ENCODE assay signal across 12 mouse cellular contexts in genomic region chr1:130740227-130740648, GRCm38 (mm10). TPM values are rescaled to one million over a fixed set of nuclear protein-coding genes. Genes with fewer than 3 reads are reported as not detected.
DNase-seq lines count a peak whose midpoint lies in the region; ATAC-seq and TF ChIP-seq lines count a peak whose summit lies in the region.
"Had no signal": no experiment of that assay in that cellular context is flagged by ENCODE, and none has a peak within 500 bp of the region (broad histone marks: within the 10 kb centered on the region; RNA-seq: fewer than 3 reads in every experiment).

No protein-coding gene starts in this region.

- WGBS in liver, embryonic 12.5 days (ENCODE audit: insufficient replicate concordance): 29% methylated on average over 4 of the region's 4 CpGs

- TF ChIP-seq POLR2A in CH12.LX (IDR thresholded peaks at IDR 0.05; ENCODE audit: low read depth, low read length): no peak

- H3K4me2 ChIP-seq in CH12.LX (ENCODE audit: insufficient read depth, low read depth, poor library complexity, severe bottlenecking): no peak overlapping the region
- H3K4me2 ChIP-seq in liver, embryonic 12.5 days: peak overlapping the region; percentile 84
- H3K4me2 ChIP-seq: neural tube, embryonic 13.5 days had no signal

- H3K4me3 ChIP-seq in CH12.LX (replicated peaks in 1 of 3; ENCODE audit: low read depth in 2 of 3, low read length in 2 of 3, poor library complexity in 1 of 3): peak overlapping the region in 1 of 3 experiments; percentile 47
- H3K4me3 ChIP-seq in liver, embryonic 12.5 days: peak overlapping the region; percentile 65
- H3K4me3 ChIP-seq: neural tube, embryonic 13.5 days had no signal

- H3K27ac ChIP-seq in CH12.LX (ENCODE audit: insufficient read depth, low read depth): no peak overlapping the region
- H3K27ac ChIP-seq in liver, embryonic 12.5 days: peak overlapping the region; percentile 100
- H3K27ac ChIP-seq: neural tube, embryonic 13.5 days had no signal

- no peaks in the 10 kb centered on the region for H3K9me3 ChIP-seq in CH12.LX (replicated peaks; ENCODE audit: low read length)
- no peaks in the 10 kb centered on the region for H3K9me3 ChIP-seq in liver, embryonic 12.5 days (replicated peaks)
- H3K9me3 ChIP-seq: neural tube, embryonic 13.5 days had no signal

- peaks cover 5 to 40% of the 10 kb centered on the region in 2 experiments; a peak in 3 of 4 replicates for H3K4me1 ChIP-seq in CH12.LX (ENCODE audit: control insufficient read depth in 1 of 2, insufficient read depth in 2 of 2)
- H3K4me1 ChIP-seq in liver, embryonic 12.5 days: peaks cover 98% of the 10 kb centered on the region
- H3K4me1 ChIP-seq: neural tube, embryonic 13.5 days had no signal

- no peak for TF ChIP-seq RAD21 in CH12.LX (IDR thresholded peaks at IDR 0.05; ENCODE audit: low read depth, low read length)

- no peak for ATAC-seq in liver, embryonic 12.5 days

- DNase-seq in heart, adult 18-20 months: peak; percentile 13 to 32
- no peak for DNase-seq in heart, adult 9 months (ENCODE audit: low spot score in 2 of 2)
- DNase-seq in CH12.LX (ENCODE audit: extremely low read depth): peak; percentile 81
- peak; percentile 54 for DNase-seq in cerebellum, adult 9-11 months
- DNase-seq in urinary bladder, adult 18-20 months (ENCODE audit: low spot score in 2 of 2): no peak
- no peak for DNase-seq in Muller cell, postnatal 12 days (ENCODE audit: inconsistent ontology term)
- DNase-seq in kidney, postnatal 10 days: no peak

- TF ChIP-seq CTCF in CH12.LX (conservative IDR thresholded peaks at IDR 0.05 in 1 of 2, IDR thresholded peaks at IDR 0.05 in 1 of 2; ENCODE audit: low read depth in 2 of 2, low read length in 2 of 2): no peak

- TF ChIP-seq EP300 in CH12.LX (IDR thresholded peaks at IDR 0.05; ENCODE audit: low read length): 0 out of 2 replicates have a peak, but pooled peaks have one; percentile 19

- no peaks in the 10 kb centered on the region for H3K27me3 ChIP-seq in CH12.LX (replicated peaks)
- H3K27me3 ChIP-seq in liver, embryonic 12.5 days (replicated peaks): no peaks in the 10 kb centered on the region
- H3K27me3 ChIP-seq: neural tube, embryonic 13.5 days had no signal

- H3K36me3 ChIP-seq in CH12.LX (replicated peaks in 1 of 2; ENCODE audit: control insufficient read depth in 1 of 2, insufficient read depth in 1 of 2, low read length in 1 of 2): no peaks in the 10 kb centered on the region
- H3K36me3 ChIP-seq in liver, embryonic 12.5 days: peaks cover 43% of the 10 kb centered on the region
- H3K36me3 ChIP-seq: neural tube, embryonic 13.5 days had no signal

- H3K79me2 ChIP-seq in CH12.LX (replicated peaks; ENCODE audit: control insufficient read depth, extremely low read depth, insufficient read depth, poor library complexity, severe bottlenecking): no peaks in the 10 kb centered on the region

- H3K9ac ChIP-seq in CH12.LX (ENCODE audit: insufficient read depth, low read depth): no peak overlapping the region
- peak overlapping the region; percentile 90 for H3K9ac ChIP-seq in liver, embryonic 12.5 days
- H3K9ac ChIP-seq: neural tube, embryonic 13.5 days had no signal

- in situ Hi-C loops in CH12.LX (cut with MboI; ENCODE audit: low pct_ligation_motif_present, low pct_unique_long_range_greater_than_20kb, low sequenced_read_pairs): no loop called here

- dilution Hi-C loops in CH12.LX (cut with MboI; ENCODE audit: extremely low pct_ligation_motif_present, extremely low pct_unique_long_range_greater_than_20kb, low sequenced_read_pairs): no loop called here

TF ChIP-seq in CH12.LX, 34 proteins besides CTCF, POLR2A, EP300 and RAD21:
- TF ChIP-seq MAZ (IDR thresholded peaks at IDR 0.05; ENCODE audit: low read depth, low read length): no peak
- TF ChIP-seq NELFE (IDR thresholded peaks at IDR 0.05; ENCODE audit: low read depth, low read length): no peak
- TF ChIP-seq ETS1 (conservative IDR thresholded peaks at IDR 0.05; ENCODE audit: low read depth, low read length): peak; percentile 58
- TF ChIP-seq SMC3 (IDR thresholded peaks at IDR 0.05; ENCODE audit: low read depth, low read length): no peak
- TF ChIP-seq GABPA (IDR thresholded peaks at IDR 0.05; ENCODE audit: insufficient replicate concordance, low read depth, low read length): no peak
- TF ChIP-seq USF2 (conservative IDR thresholded peaks at IDR 0.05; ENCODE audit: low read depth, low read length): no peak
- no peak for TF ChIP-seq CHD1 (IDR thresholded peaks at IDR 0.05; ENCODE audit: low read depth, low read length)
- TF ChIP-seq SIN3A (IDR thresholded peaks at IDR 0.05; ENCODE audit: low read length): no peak
- TF ChIP-seq ZKSCAN1 (IDR thresholded peaks at IDR 0.05; ENCODE audit: borderline replicate concordance, low read depth, low read length): no peak
- 0 out of 2 replicates have a peak, but pooled peaks have one; percentile 18 for TF ChIP-seq TCF12 (IDR thresholded peaks at IDR 0.05; ENCODE audit: low read depth, low read length)
- TF ChIP-seq TBP (conservative IDR thresholded peaks at IDR 0.05; ENCODE audit: low read depth, low read length): 0 out of 2 replicates have a peak, but pooled peaks have one; percentile 7

RNA-seq across cellular contexts. Expression of gene AA986860, which starts 8.5 kb away (rescaled TPM):
- under 1 TPM; 0.45 to 0.77 TPM for total RNA-seq in heart, adult 18-20 months (2021)
- 0.08 and 0.25 TPM in 2 replicates for total RNA-seq in CH12.LX (2012; rRNA removed)
- 0.28 and 0.34 TPM in 2 replicates for total RNA-seq in CH12.LX (2014; rRNA removed)
- 0.34 and 0.61 TPM in 2 replicates for polyA plus RNA-seq in CH12.LX (2012; ENCODE audit: insufficient read length, low read depth)
- polyA plus RNA-seq in liver, embryonic 12.5 days (2016; fragmentation: Nextera tagmentation; extraction: Ambion mirVana): 8.0 and 8.5 TPM in 2 replicates

RNA-seq across cellular contexts. Expression of gene Pfkfb2, which starts 11.2 kb away (rescaled TPM):
- total RNA-seq in heart, adult 18-20 months (2021): 10 to 100 TPM; 79.7 to 83.4 TPM
- total RNA-seq in CH12.LX (2012; rRNA removed) (4.3 and 4.4 TPM in 2 replicates), CH12.LX (2014; rRNA removed) (3.3 and 3.7 TPM in 2 replicates)
- polyA plus RNA-seq in CH12.LX (2012; ENCODE audit: insufficient read length, low read depth): 6.9 and 7.1 TPM in 2 replicates
- polyA plus RNA-seq in liver, embryonic 12.5 days (2016; fragmentation: Nextera tagmentation; extraction: Ambion mirVana): 7.1 and 9.0 TPM in 2 replicates

RNA-seq across cellular contexts. Expression of gene Yod1, which starts 23.1 kb away (rescaled TPM):
- 1 to 10 TPM; 3.6 to 4.4 TPM for total RNA-seq in heart, adult 18-20 months (2021)
- total RNA-seq in CH12.LX (2012; rRNA removed) (3.6 and 4.7 TPM in 2 replicates), CH12.LX (2014; rRNA removed) (5.4 and 6.5 TPM in 2 replicates)
- polyA plus RNA-seq in CH12.LX (2012; ENCODE audit: insufficient read length, low read depth): 4.5 and 5.2 TPM in 2 replicates
- 49.3 and 49.7 TPM in 2 replicates for polyA plus RNA-seq in liver, embryonic 12.5 days (2016; fragmentation: Nextera tagmentation; extraction: Ambion mirVana)

RNA-seq across cellular contexts. Expression of gene Gm29427, which starts 24.6 kb away (rescaled TPM):
- under 1 TPM; 0.18 to 0.27 TPM for total RNA-seq in heart, adult 18-20 months (2021)
- total RNA-seq in CH12.LX (2012; rRNA removed) (not detected in 2 replicates), CH12.LX (2014; rRNA removed) (not detected in 2 replicates)
- polyA plus RNA-seq in CH12.LX (2012; ENCODE audit: insufficient read length, low read depth): not detected in 2 replicates
- not detected in 2 replicates for polyA plus RNA-seq in liver, embryonic 12.5 days (2016; fragmentation: Nextera tagmentation; extraction: Ambion mirVana)
- polyA plus RNA-seq: heart, embryonic 16.5 days; limb, embryonic 11.5 days; neural tube, embryonic 13.5 days; thymus, postnatal 0 days had no signal

Comparison
In these comparisons a context has a peak if more than half of its experiments do, and no peak if none do; other contexts are left out.
1. DNase-seq: peak in heart, adult 18-20 months (2 of 2), CH12.LX (single experiment) and cerebellum, adult 9-11 months (single experiment); none in heart, adult 9 months (0 of 2), urinary bladder, adult 18-20 months (0 of 2), Muller cell, postnatal 12 days (single experiment) and kidney, postnatal 10 days (single experiment).
2. RNA of gene Pfkfb2, which starts 11.2 kb away (total RNA-seq): 79.7 to 83.4 TPM in heart, adult 18-20 months; 3.3 to 4.4 TPM in CH12.LX; every median in the first group is over 10 times any median in the second.